Mouse (Mus musculus): ENCODE measurements around the gene Rsph4a. TPM values are rescaled to one million over a fixed set of nuclear protein-coding genes. Genes with fewer than 3 reads are reported as not detected.
A peak's percentile ranks its signal among the peaks of the same experiment; 100 is the strongest.
"Not testable (repeated sequence)": the region's sequence is repeated elsewhere in the genome, so short reads cannot be mapped to it uniquely, and the experiment has no call there.

Gene Rsph4a
- polyA plus RNA-seq (2015; fragmentation: Nextera tagmentation; extraction: Ambion mirVana): 0.37 and 0.93 TPM in 2 replicates

DNA sequence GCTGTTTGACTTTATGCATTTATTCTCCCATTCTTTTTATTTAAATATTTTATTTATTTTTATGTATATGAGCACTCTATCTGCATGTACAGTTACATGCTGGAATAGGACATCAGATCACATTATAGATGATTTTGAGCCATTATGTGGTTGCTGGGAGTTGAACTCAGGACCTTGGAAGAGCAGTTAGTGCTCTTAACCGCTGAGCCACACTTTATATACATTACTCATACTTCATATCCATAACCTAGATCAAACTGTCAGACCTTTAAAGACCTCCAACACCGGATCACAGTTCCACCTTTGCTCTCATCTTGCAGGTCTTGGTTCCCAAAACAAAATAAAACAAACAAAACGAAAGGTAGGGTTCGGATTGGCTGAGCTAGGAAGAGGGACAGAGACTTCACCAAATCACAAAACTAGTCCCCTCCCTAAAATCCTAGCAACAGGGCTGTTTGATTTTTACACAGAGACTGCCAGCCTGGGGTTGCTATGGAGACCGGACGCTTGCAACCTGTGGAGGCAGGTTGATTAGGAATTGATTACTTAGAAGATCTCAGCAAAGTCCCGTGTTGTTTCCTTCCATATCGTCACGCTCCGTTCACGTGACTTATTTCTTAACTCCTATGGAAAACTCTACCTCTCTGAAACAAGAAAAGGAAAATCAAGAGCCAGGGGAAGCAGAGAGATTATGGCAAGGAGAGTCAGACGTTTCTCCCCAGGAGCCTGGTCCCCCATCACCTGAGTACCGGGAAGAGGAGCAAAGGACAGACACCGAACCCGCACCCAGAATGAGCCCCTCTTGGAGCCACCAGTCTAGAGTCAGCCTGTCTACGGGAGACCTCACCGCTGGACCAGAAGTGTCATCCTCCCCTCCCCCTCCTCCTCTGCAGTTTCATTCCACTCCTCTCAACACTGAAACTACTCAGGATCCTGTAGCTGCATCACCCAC is at the start of gene Rsph4a:
Gene Rsph4a, plus strand, starts transcription at position 582 of the 952 bp plus-strand sequence.
- peak within 1 kb of the TSS; percentile 39 for H3K4me3 ChIP-seq
- H3K27me3 ChIP-seq: no peaks in the 10 kb centered on the region
- H3K9ac ChIP-seq (replicated peaks): no peak within 1 kb of the TSS
- H3K9me3 ChIP-seq: no peaks in the 10 kb centered on the region
- WGBS: 5% methylated on average over 17 of the region's 17 CpGs
- no peak within 1 kb of the TSS for H3K27ac ChIP-seq (replicated peaks)
- H3K36me3 ChIP-seq: no peaks in the 10 kb centered on the region
- H3K4me1 ChIP-seq: no peaks in the 10 kb centered on the region
- peak; percentile 100 for ATAC-seq (replicated peaks)
- peak within 1 kb of the TSS; percentile 57 for H3K4me2 ChIP-seq (replicated peaks)

DNA sequence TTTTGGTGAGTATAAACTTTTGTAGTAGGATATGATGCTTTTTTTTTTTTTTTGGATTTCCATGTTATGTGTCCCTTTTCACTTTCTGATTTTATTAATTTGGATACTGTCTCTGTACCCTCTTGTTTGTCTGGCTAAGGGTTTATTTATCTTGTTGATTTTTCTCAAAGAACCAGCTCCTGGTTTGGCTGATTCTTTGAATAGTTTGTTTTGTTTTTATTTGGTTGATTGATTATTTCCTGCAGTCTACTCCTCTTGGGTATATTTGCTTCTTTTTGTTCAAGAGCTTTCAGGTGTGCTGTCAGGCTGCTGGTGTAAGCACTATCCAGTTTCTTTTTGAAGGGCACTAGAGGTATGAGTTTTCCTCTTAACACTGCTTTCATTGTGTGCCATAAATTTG is 47.5 kb upstream of the Rsph4a start, which contains the start of gene Sult3a1:
Gene Sult3a1, plus strand, starts transcription at position 301 of the 400 bp plus-strand sequence.
- Histone ChIP-seq H3K4me1 (no peaks in the 10 kb centered on the region), H3K27me3 (no peaks in the 10 kb centered on the region), H3K9ac (replicated peaks) (no peak within 1 kb of the TSS), H3K36me3 (no peaks in the 10 kb centered on the region), H3K4me3 (no peak within 1 kb of the TSS), H3K27ac (replicated peaks) (no peak within 1 kb of the TSS), H3K9me3 (no peaks in the 10 kb centered on the region), H3K4me2 (replicated peaks) (no peak within 1 kb of the TSS)
- no peak for ATAC-seq (replicated peaks)

DNA sequence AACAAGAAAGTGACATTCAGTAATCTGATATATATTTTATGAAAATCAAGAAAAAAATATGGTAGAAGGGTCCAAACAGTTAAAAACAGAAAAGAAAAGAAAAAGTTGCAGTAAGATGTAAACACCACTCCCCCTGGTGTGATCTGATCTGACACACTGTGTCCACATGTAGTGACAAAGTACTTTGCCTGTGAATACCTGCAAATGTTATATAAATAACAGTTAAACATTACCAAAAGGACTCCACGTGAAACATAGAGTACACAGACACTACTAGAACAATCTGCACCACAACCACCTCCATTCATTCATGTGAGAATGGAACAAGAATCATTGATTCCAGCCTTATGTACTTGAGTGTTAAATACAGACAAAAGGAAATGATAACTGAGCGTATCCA is 38.9 kb upstream of the Rsph4a start:
- no peak overlapping the region for H3K9ac ChIP-seq (replicated peaks)
- 82% methylated on average over 2 of the region's 2 CpGs for WGBS
- no peaks in the 10 kb centered on the region for H3K36me3 ChIP-seq
- H3K27me3 ChIP-seq: no peaks in the 10 kb centered on the region
- ATAC-seq (replicated peaks): no peak
- no peak overlapping the region for H3K4me2 ChIP-seq (replicated peaks)
- no peaks in the 10 kb centered on the region for H3K4me1 ChIP-seq
- H3K27ac ChIP-seq (replicated peaks): no peak overlapping the region
- no peak overlapping the region for H3K4me3 ChIP-seq
- no peaks in the 10 kb centered on the region for H3K9me3 ChIP-seq

DNA sequence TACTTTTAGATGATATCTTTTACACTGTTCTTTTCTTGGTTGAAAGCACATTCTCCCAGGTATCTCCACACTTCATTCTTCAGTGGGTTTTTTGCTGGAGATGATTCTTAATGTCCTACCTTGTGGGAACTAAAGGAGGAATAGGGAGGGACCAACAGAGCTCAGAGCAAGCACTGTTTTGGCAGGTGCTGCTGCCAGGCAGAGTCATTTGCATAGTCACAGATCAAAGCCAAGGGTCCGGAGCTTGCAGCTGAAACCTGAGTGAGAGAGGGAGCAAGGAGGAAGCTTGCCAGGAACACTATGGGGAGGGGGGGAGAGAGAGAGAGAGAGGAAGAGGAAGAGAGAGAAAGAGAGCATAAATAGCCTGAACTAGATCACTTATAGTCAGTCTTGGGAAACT is 34.5 kb upstream of the Rsph4a start:
- 7% methylated on average over 1 of the region's 1 CpGs for WGBS
- no peak for ATAC-seq (replicated peaks)
- H3K27me3 ChIP-seq: no peaks in the 10 kb centered on the region

DNA sequence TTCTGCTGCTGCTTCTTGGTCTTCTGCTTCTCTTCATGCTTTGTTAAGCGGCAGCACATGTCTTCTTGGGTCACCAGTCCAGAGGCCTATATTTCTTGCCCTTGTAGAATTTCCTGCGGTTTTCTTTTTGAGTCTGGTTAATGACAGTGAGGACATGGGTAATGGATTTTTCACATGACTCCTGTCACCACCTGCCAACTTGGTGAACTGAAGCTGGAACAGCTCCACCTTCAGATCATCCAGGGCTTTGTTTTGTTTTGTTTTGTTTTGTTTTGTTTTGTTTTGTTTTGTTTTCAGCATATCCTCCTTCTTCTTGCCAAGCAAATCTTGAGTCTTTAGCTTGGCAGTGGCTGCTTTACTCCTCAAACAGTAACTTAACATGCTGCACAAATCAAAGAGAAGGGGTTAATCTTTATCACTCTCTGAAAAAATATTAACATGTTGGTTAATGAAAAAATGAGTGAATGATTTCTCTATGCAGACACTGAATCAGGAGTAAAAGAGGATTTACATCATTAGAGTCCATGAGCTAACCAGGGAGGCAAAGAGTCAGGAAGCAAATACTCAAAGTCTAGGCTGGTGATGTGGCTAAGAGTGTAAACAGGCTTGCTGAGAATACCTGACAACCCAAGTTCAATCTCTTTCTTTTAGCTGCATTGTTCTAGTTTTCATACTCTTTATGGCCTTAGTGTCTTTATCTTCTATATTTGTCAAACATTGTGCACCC is 32.1 kb upstream of the Rsph4a start:
- Histone ChIP-seq H3K4me2 (replicated peaks) (no peak overlapping the region), H3K4me1 (no peaks in the 10 kb centered on the region), H3K27ac (replicated peaks) (no peak overlapping the region), H3K36me3 (no peaks in the 10 kb centered on the region), H3K27me3 (no peaks in the 10 kb centered on the region), H3K9me3 (no peaks in the 10 kb centered on the region), H3K9ac (replicated peaks) (no peak overlapping the region), H3K4me3 (no peak overlapping the region)
- WGBS: 92% methylated on average over 2 of the region's 2 CpGs
- ATAC-seq (replicated peaks): no peak

More for the DNA sequence above, 34.5 kb upstream of the Rsph4a start:
- H3K27ac ChIP-seq (replicated peaks): no peak overlapping the region
- no peak overlapping the region for H3K4me3 ChIP-seq
- no peaks in the 10 kb centered on the region for H3K4me1 ChIP-seq
- no peaks in the 10 kb centered on the region for H3K9me3 ChIP-seq
- H3K36me3 ChIP-seq: no peaks in the 10 kb centered on the region
- no peak overlapping the region for H3K9ac ChIP-seq (replicated peaks)
- H3K4me2 ChIP-seq (replicated peaks): no peak overlapping the region

DNA sequence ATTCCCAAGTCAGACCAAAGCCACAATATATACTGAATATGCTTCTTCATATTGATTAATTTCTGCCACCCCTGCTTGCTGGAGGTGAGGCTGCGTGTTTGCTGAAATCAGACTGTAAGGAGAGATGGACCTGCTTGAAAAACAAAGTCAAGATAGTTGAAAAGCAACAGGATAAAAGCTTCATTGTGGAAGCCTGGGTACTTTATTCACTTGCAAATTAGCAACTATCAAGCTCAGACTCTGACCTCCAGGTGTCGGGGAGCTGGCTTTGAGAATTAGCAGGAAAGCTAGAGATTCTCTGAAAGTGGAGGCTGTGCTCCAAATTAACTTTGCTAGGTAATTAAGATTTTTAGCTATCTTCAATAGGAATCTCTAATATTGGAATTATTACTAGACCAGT is 22.5 kb upstream of the Rsph4a start:
- not testable (repeated sequence) for H3K4me3 ChIP-seq; H3K9ac ChIP-seq (replicated peaks); ATAC-seq (replicated peaks); H3K27ac ChIP-seq (replicated peaks); H3K4me2 ChIP-seq (replicated peaks); H3K27me3 ChIP-seq; H3K36me3 ChIP-seq; H3K4me1 ChIP-seq; H3K9me3 ChIP-seq
- 73% methylated on average over 2 of the region's 2 CpGs for WGBS

DNA sequence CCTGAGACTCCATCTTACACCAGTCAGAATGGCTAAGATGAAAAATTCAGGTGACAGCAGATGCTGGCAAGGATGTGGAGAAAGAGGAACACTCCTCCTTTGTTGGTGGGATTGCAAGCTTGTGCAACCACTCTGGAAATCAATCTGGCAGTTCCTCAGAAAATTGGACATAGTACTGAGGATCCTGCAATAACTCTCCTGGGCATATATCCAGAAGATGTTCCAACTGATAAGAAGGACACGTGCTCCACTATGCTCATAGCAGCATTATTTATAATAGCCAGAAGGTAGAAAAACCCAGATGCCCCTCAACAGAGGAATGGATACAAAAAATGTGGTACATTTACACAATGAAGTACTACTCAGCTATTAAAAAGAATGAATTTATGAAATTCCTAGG is 3.4 kb upstream of the Rsph4a start:
- WGBS: 92% methylated on average over 1 of the region's 1 CpGs
- ATAC-seq (replicated peaks); H3K9me3 ChIP-seq; H3K4me2 ChIP-seq (replicated peaks); H3K27me3 ChIP-seq; H3K9ac ChIP-seq (replicated peaks); H3K4me3 ChIP-seq; H3K36me3 ChIP-seq; H3K4me1 ChIP-seq; H3K27ac ChIP-seq (replicated peaks): not testable (repeated sequence)

DNA sequence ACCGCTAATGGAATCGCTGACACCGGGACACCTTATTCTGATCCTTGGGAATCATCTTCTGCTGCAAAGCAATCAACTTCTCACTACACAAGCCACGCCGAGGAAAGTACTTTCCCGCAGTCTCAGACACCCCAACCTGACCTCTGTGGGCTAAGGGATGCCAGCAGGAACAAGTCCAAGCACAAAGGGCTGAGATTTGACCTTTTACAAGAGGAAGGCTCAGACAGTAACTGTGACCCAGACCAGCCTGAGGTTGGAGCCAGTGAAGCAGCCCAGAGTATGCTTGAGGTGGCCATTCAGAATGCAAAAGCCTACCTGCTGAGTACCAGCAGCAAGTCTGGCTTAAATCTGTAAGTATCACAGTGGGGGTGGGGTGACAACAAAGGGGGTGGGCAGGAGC is 578 bp downstream of the Rsph4a start:
- no peak; the same call in 1 of the 2 replicates for ATAC-seq (replicated peaks)
- 1% methylated on average over 6 of the region's 6 CpGs for WGBS
- H3K4me3 ChIP-seq: peak overlapping the region; percentile 39
- H3K4me2 ChIP-seq (replicated peaks): peak overlapping the region; percentile 57
- H3K9me3 ChIP-seq: no peaks in the 10 kb centered on the region
- no peaks in the 10 kb centered on the region for H3K27me3 ChIP-seq
- H3K36me3 ChIP-seq: no peaks in the 10 kb centered on the region
- no peak overlapping the region for H3K9ac ChIP-seq (replicated peaks)
- H3K4me1 ChIP-seq: no peaks in the 10 kb centered on the region
- H3K27ac ChIP-seq (replicated peaks): no peak overlapping the region

DNA sequence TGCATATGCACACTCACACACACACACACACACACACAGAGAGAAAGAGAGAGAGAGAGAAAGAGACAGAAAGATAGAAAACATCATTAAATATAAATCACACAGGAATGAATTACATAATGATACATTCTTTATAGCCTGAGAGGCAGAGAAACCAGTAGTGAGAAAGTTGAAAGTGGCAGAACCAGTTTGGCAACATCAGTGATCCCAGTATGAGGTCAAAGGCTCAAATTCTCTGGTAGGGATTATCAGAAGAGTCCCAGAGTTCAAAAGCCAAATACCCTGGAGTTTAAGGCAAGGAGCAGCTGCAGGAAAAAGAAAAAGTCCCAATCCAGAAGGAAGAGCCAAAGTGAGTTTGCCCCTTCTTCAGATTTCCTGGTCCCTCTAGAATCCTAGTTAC is 35.8 kb downstream of the Rsph4a start:
- H3K4me2 ChIP-seq (replicated peaks): no peak overlapping the region
- H3K27ac ChIP-seq (replicated peaks): no peak overlapping the region
- H3K27me3 ChIP-seq: no peaks in the 10 kb centered on the region
- no peak for ATAC-seq (replicated peaks)
- H3K36me3 ChIP-seq: peaks cover 48% of the 10 kb centered on the region
- no peaks in the 10 kb centered on the region for H3K9me3 ChIP-seq
- H3K9ac ChIP-seq (replicated peaks): no peak overlapping the region
- H3K4me1 ChIP-seq: no peaks in the 10 kb centered on the region
- no peak overlapping the region for H3K4me3 ChIP-seq

DNA sequence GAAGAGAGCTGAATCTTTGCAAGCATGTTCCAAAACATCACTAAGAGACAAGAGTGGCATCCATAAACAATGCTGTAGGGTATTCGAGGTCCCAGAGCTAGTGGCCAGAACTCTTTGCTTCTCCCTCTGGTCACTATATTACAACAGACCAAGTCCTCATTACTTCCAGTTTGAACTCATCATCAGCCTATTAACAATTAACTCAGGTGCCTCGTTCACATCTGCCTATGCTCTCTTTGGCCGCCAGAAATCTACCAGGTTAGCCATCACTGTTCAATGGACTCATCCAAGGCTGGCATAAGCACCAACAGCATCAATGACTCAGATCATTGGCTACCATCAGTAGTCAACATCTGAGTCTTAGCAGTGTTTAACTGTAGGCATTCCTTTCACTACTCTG is 40.5 kb downstream of the Rsph4a start:
- H3K27me3 ChIP-seq: no peaks in the 10 kb centered on the region
- H3K27ac ChIP-seq (replicated peaks): no peak overlapping the region
- ATAC-seq (replicated peaks): no peak
- H3K36me3 ChIP-seq: peaks cover 34% of the 10 kb centered on the region
- no peak overlapping the region for H3K4me3 ChIP-seq
- H3K4me2 ChIP-seq (replicated peaks): no peak overlapping the region
- no peaks in the 10 kb centered on the region for H3K9me3 ChIP-seq
- no peak overlapping the region for H3K9ac ChIP-seq (replicated peaks)
- peaks cover 17% of the 10 kb centered on the region for H3K4me1 ChIP-seq
- 90% methylated on average over 3 of the region's 3 CpGs for WGBS

DNA sequence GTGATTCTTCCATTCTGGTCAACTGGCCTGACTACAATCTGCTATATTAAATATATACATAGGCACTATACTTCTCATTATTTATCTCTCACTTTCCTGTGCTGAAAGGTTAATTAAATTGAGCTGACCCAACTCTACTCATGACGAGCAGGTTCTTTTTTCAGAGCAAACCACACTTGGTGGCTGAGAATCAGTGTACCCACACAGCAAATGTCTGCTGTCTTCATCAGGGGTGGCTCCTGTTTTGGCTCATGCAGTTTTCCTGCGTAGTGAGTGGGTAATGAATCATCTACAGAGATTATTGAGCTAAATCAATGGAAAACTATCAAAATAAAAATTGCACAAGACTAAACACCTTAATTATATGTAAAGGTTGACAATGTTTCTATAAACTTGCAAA is 41.4 kb downstream of the Rsph4a start:
- Histone ChIP-seq H3K9ac (replicated peaks) (no peak overlapping the region), H3K36me3 (peaks cover 28% of the 10 kb centered on the region), H3K4me2 (replicated peaks) (no peak overlapping the region), H3K9me3 (no peaks in the 10 kb centered on the region), H3K27ac (replicated peaks) (no peak overlapping the region), H3K4me3 (no peak overlapping the region), H3K4me1 (peaks cover 18% of the 10 kb centered on the region), H3K27me3 (no peaks in the 10 kb centered on the region)
- no peak for ATAC-seq (replicated peaks)
- WGBS: 90% methylated on average over 2 of the region's 2 CpGs

DNA sequence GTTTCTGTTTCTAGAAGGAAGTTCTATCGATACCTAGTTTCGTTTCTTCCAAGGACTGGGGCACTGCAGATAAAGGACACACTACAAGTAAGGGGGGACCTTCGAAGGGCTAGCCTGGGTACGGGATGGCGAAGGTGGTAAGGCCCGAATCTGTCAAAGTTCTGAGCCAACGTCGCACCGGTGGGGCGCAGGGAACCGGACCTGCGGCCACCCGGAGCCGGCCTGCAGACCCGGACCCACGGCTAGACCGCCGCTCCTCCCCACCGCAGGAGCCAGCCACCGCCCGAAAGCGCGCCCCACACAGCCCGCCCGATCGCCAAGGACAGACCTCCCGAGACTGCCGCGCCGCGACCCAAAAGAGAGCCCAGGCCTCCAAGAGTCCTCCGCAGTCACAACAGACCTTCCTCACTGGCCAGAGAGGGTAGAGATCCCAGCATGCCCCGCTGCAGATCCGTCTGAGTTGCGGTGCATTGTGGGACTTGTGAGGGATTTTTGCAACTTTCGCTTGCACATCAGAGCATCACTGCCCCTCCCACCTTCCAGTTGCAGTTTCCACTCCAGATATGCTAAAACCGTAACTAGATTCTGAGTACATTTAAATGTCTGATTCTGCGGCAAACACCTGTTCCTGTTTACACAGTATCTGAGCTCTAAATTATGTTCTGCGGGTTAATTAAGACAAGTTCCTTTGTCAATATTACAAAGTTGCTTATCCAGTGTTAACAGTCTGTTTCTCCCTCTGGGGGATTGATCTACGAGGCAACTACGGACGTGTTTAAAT is 46.1 kb downstream of the Rsph4a start, which contains the start of gene Zup1:
Gene Zup1, minus strand, starts transcription at position 467 of the 781 bp plus-strand sequence.
- H3K27ac ChIP-seq (replicated peaks): peak within 1 kb of the TSS; percentile 76
- no peaks in the 10 kb centered on the region for H3K9me3 ChIP-seq
- H3K4me2 ChIP-seq (replicated peaks): peak within 1 kb of the TSS; percentile 68
- 2% methylated on average over 42 of the region's 42 CpGs for WGBS
- no peaks in the 10 kb centered on the region for H3K27me3 ChIP-seq
- ATAC-seq (replicated peaks): peak; percentile 98
- peaks cover 8% of the 10 kb centered on the region; the same call in 1 of the 2 replicates for H3K36me3 ChIP-seq
- peak within 1 kb of the TSS; percentile 97 for H3K9ac ChIP-seq (replicated peaks)
- H3K4me3 ChIP-seq: peak within 1 kb of the TSS; percentile 84
- peaks cover 18% of the 10 kb centered on the region for H3K4me1 ChIP-seq
